In the genomic region with DNA sequence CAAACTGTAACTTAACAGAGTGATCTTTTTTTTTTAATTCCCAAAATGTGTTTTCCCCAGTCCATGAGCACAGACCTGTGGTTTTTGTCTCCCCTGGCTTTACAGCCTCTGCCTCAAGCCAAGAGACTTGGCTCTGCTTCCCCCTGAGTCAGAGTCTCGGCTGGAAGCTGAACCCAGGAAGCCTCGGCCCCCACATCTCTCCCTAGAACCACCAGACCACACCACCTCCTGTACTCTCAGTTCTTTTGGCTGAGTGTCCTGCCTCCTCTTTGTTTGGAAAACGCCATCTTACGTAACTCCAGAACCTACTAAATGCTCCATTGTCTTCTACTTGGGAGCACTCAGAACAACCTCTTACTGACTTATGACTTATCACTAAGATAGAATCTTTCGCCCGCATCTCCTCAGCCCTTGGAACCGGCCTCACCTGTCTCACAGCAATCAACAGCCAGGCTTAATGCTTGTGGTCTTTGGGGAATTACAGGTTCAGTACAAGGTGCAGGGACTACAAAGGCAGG, we compare ENCODE assay signal across 9 mouse cellular contexts. TPM values are rescaled to one million over a fixed set of nuclear protein-coding genes. Genes with fewer than 3 reads are reported as not detected.
DNase-seq lines count a peak whose midpoint lies in the region; ATAC-seq and TF ChIP-seq lines count a peak whose summit lies in the region.
"Had no signal": no experiment of that assay in that cellular context is flagged by ENCODE, and none has a peak within 500 bp of the region (broad histone marks: within the 10 kb centered on the region; RNA-seq: fewer than 3 reads in every experiment).

No protein-coding gene starts in this region.

- 64% methylated on average over 7 of the region's 7 CpGs for WGBS in hindbrain, postnatal 0 days
- 76% methylated on average over 7 of the region's 7 CpGs for WGBS in hindbrain, embryonic 12.5 days
- 30% methylated on average over 7 of the region's 7 CpGs for WGBS in heart, adult 2 months
- WGBS in limb, embryonic 15.5 days = 48% methylated on average over 7 of the region's 7 CpGs
- 76% methylated on average over 7 of the region's 7 CpGs for WGBS in hindbrain, embryonic 13.5 days

- TF ChIP-seq POLR2A in heart, adult 2 months (IDR thresholded peaks at IDR 0.05; ENCODE audit: insufficient read depth, low read depth, low read length) = no peak

- H3K4me1 ChIP-seq in hindbrain, postnatal 0 days (ENCODE audit: insufficient read depth, low read length) = peaks cover 9% of the 10 kb centered on the region; the same call in 1 of the 2 replicates
- H3K4me1 ChIP-seq in hindbrain, embryonic 12.5 days = peaks cover 5% of the 10 kb centered on the region; the same call in 1 of the 2 replicates
- peaks cover 10% of the 10 kb centered on the region for H3K4me1 ChIP-seq in heart, adult 2 months (ENCODE audit: control insufficient read depth, insufficient read depth, low read length)
- peaks cover 16% of the 10 kb centered on the region for H3K4me1 ChIP-seq in limb, embryonic 15.5 days
- peaks cover 7% of the 10 kb centered on the region for H3K4me1 ChIP-seq in hindbrain, embryonic 13.5 days (replicated peaks)
- H3K4me1 ChIP-seq: liver, embryonic 15.5 days had no signal

- no peak overlapping the region for H3K4me2 ChIP-seq in hindbrain, postnatal 0 days (ENCODE audit: low read depth, low read length)
- H3K4me2 ChIP-seq in hindbrain, embryonic 12.5 days (replicated peaks) = no peak overlapping the region
- no peak overlapping the region for H3K4me2 ChIP-seq in limb, embryonic 15.5 days
- H3K4me2 ChIP-seq in hindbrain, embryonic 13.5 days = no peak overlapping the region
- H3K4me2 ChIP-seq: liver, embryonic 15.5 days had no signal

- peak; percentile 27 for DNase-seq in hindbrain, postnatal 0 days (ENCODE audit: low spot score)
- peak; percentile 31 to 41 for DNase-seq in adrenal gland, postnatal 36 days
- peak; percentile 70 to 76 for DNase-seq in heart, adult 2 months
- DNase-seq in spleen, postnatal 36 days (ENCODE audit: low spot score in 2 of 2) = no peak

- H3K27me3 ChIP-seq in hindbrain, postnatal 0 days (ENCODE audit: insufficient read depth, low read length) = no peaks in the 10 kb centered on the region
- H3K27me3 ChIP-seq in hindbrain, embryonic 12.5 days = no peaks in the 10 kb centered on the region
- H3K27me3 ChIP-seq in heart, adult 2 months (ENCODE audit: control insufficient read depth, insufficient read depth, low read length) = no peaks in the 10 kb centered on the region
- H3K27me3 ChIP-seq in limb, embryonic 15.5 days = no peaks in the 10 kb centered on the region
- no peaks in the 10 kb centered on the region for H3K27me3 ChIP-seq in hindbrain, embryonic 13.5 days
- H3K27me3 ChIP-seq: liver, embryonic 15.5 days had no signal

- no peak overlapping the region for H3K4me3 ChIP-seq in hindbrain, postnatal 0 days (ENCODE audit: low read length)
- H3K4me3 ChIP-seq in hindbrain, embryonic 12.5 days = no peak overlapping the region
- H3K4me3 ChIP-seq in heart, adult 2 months = no peak overlapping the region
- no peak overlapping the region for H3K4me3 ChIP-seq in limb, embryonic 15.5 days
- no peak overlapping the region for H3K4me3 ChIP-seq in hindbrain, embryonic 13.5 days
- H3K4me3 ChIP-seq: liver, embryonic 15.5 days had no signal

- intact Hi-C loops in heart, adult 2 months (cut with DNase I) = no loop called here

- no peaks in the 10 kb centered on the region for H3K36me3 ChIP-seq in hindbrain, postnatal 0 days (ENCODE audit: insufficient read depth, low read length)
- H3K36me3 ChIP-seq in hindbrain, embryonic 12.5 days = no peaks in the 10 kb centered on the region
- peaks cover 3% of the 10 kb centered on the region; the same call in 1 of the 2 replicates for H3K36me3 ChIP-seq in heart, adult 2 months (ENCODE audit: control insufficient read depth, insufficient read depth, low read length)
- no peaks in the 10 kb centered on the region for H3K36me3 ChIP-seq in limb, embryonic 15.5 days
- no peaks in the 10 kb centered on the region for H3K36me3 ChIP-seq in hindbrain, embryonic 13.5 days
- H3K36me3 ChIP-seq: liver, embryonic 15.5 days had no signal

- H3K79me2 ChIP-seq in heart, adult 2 months (replicated peaks; ENCODE audit: control insufficient read depth, insufficient read depth, low read length) = no peaks in the 10 kb centered on the region

- peak; percentile 54; the same call in 1 of the 2 replicates for TF ChIP-seq EP300 in heart, adult 2 months (IDR thresholded peaks at IDR 0.05; ENCODE audit: insufficient read depth, low read depth, low read length)

- TF ChIP-seq CTCF in hindbrain, postnatal 0 days (IDR thresholded peaks at IDR 0.05; ENCODE audit: low read depth) = no peak
- no peak for TF ChIP-seq CTCF in heart, adult 2 months (IDR thresholded peaks at IDR 0.05)

- peak overlapping the region; percentile 15; the same call in 1 of the 2 replicates for H3K27ac ChIP-seq in hindbrain, postnatal 0 days
- H3K27ac ChIP-seq in hindbrain, embryonic 12.5 days = no peak overlapping the region; the same call in 1 of the 2 replicates
- peak overlapping the region; percentile 83 for H3K27ac ChIP-seq in heart, adult 2 months
- peak overlapping the region; percentile 67 for H3K27ac ChIP-seq in limb, embryonic 15.5 days
- H3K27ac ChIP-seq in hindbrain, embryonic 13.5 days = no peak overlapping the region
- H3K27ac ChIP-seq: liver, embryonic 15.5 days had no signal

- ATAC-seq in hindbrain, postnatal 0 days = peak; percentile 41; the same call in 1 of the 2 replicates
- ATAC-seq in hindbrain, embryonic 12.5 days (ENCODE audit: low FRiP score) = no peak
- ATAC-seq in limb, embryonic 15.5 days (ENCODE audit: insufficient number of reproducible peaks, low FRiP score, low TSS enrichment, low read depth) = peak; percentile 31; the same call in 1 of the 2 replicates
- ATAC-seq in granulocyte monocyte progenitor cell, adult 5-6 weeks (replicated peaks; ENCODE audit: poor library complexity, severe bottlenecking) = no peak; the same call in 1 of the 2 replicates
- ATAC-seq in hindbrain, embryonic 13.5 days (ENCODE audit: low FRiP score) = no peak

- no peak overlapping the region for H3K9ac ChIP-seq in hindbrain, postnatal 0 days (replicated peaks; ENCODE audit: low read length)
- no peak overlapping the region for H3K9ac ChIP-seq in hindbrain, embryonic 12.5 days
- H3K9ac ChIP-seq in heart, adult 2 months (ENCODE audit: low read depth, low read length) = no peak overlapping the region
- H3K9ac ChIP-seq in limb, embryonic 15.5 days = no peak overlapping the region
- no peak overlapping the region for H3K9ac ChIP-seq in hindbrain, embryonic 13.5 days
- H3K9ac ChIP-seq: liver, embryonic 15.5 days had no signal

- no peaks in the 10 kb centered on the region for H3K9me3 ChIP-seq in hindbrain, postnatal 0 days (ENCODE audit: low read length)
- no peaks in the 10 kb centered on the region for H3K9me3 ChIP-seq in hindbrain, embryonic 12.5 days (replicated peaks)
- H3K9me3 ChIP-seq in limb, embryonic 15.5 days = no peaks in the 10 kb centered on the region
- no peaks in the 10 kb centered on the region for H3K9me3 ChIP-seq in hindbrain, embryonic 13.5 days
- H3K9me3 ChIP-seq: liver, embryonic 15.5 days had no signal

RNA-seq across cellular contexts. Expression of a gene that starts 36.9 kb away (rescaled TPM):
- total RNA-seq in hindbrain, postnatal 0 days (2014; rRNA removed) = 3.7 and 6.0 TPM in 2 replicates
- 6.0 and 6.2 TPM in 2 replicates for polyA plus RNA-seq in hindbrain, postnatal 0 days (2015; fragmentation: Nextera tagmentation; extraction: Ambion mirVana)
- 6.2 and 7.8 TPM in 2 replicates for polyA plus RNA-seq in hindbrain, embryonic 12.5 days (2016; fragmentation: Nextera tagmentation; extraction: Ambion mirVana)
- 10 to 100 TPM; 10.5 to 18.1 TPM for total RNA-seq in adrenal gland, postnatal 36 days (2021)
- 100 to 1,000 TPM; 104 to 114 TPM for total RNA-seq in heart, adult 2 months (2021)
- 62.1 and 102 TPM in 2 replicates for polyA plus RNA-seq in heart, adult 2 months (2012; rRNA removed)
- polyA plus RNA-seq in limb, embryonic 15.5 days (2015; fragmentation: Nextera tagmentation; extraction: Ambion mirVana) = 20.9 and 28.7 TPM in 2 replicates
- not detected in 2 replicates for total RNA-seq in granulocyte monocyte progenitor cell, adult 5-6 weeks (2014; fragmentation: Nextera tagmentation)
- not detected in 2 replicates for total RNA-seq in granulocyte monocyte progenitor cell, adult 5-6 weeks (2017)
- 3.3 and 4.4 TPM in 2 replicates for polyA plus RNA-seq in hindbrain, embryonic 13.5 days (2015; fragmentation: Nextera tagmentation; extraction: Ambion mirVana)

Comparison
In these comparisons a context has a peak if more than half of its experiments do, and no peak if none do; other contexts are left out.
1. ATAC-seq: peak in hindbrain, postnatal 0 days (single experiment) and limb, embryonic 15.5 days (single experiment); none in hindbrain, embryonic 12.5 days (single experiment), granulocyte monocyte progenitor cell, adult 5-6 weeks (single experiment) and hindbrain, embryonic 13.5 days (single experiment).
2. H3K27ac ChIP-seq: peak in hindbrain, postnatal 0 days (single experiment), heart, adult 2 months (single experiment) and limb, embryonic 15.5 days (single experiment); none in hindbrain, embryonic 12.5 days (single experiment) and hindbrain, embryonic 13.5 days (single experiment).
3. DNase-seq: peak in hindbrain, postnatal 0 days (single experiment), adrenal gland, postnatal 36 days (2 of 2) and heart, adult 2 months (2 of 2); none in spleen, postnatal 36 days (0 of 2).